Mouse (Mus musculus) ES-Bruce4 (cell line): ENCODE data around the gene Ran.

Experiments used
- CTCF ChIP-seq: IDR thresholded peaks from one replicate; pipeline ENCODE4 v1.8.1; 2011; ENCODE audit warnings: low read depth, low read length
- EP300 ChIP-seq: IDR thresholded peaks from 2 replicates; pipeline ENCODE4 v1.6.1; 2011; ENCODE audit warnings: low read depth, low read length; ENCODE audit not compliant: insufficient read depth
- POLR2A ChIP-seq: IDR thresholded peaks from one replicate; pipeline ENCODE4 v1.8.1; 2011; ENCODE audit warnings: low read length; ENCODE audit not compliant: insufficient read depth

GRCm38 (mm10) chr5:129002571-129003011 is 17.3 kb upstream of the Ran start:
- TF ChIP-seq CTCF (no peak), POLR2A (no peak), EP300 (no peak)
